Mouse (Mus musculus): ENCODE data around the gene C2cd4b. TPM values are rescaled to one million over a fixed set of nuclear protein-coding genes. Genes with fewer than 3 reads are reported as not detected.

Gene C2cd4b
- polyA plus RNA-seq, 1 experiment from 2014 or later = not detected

DNA sequence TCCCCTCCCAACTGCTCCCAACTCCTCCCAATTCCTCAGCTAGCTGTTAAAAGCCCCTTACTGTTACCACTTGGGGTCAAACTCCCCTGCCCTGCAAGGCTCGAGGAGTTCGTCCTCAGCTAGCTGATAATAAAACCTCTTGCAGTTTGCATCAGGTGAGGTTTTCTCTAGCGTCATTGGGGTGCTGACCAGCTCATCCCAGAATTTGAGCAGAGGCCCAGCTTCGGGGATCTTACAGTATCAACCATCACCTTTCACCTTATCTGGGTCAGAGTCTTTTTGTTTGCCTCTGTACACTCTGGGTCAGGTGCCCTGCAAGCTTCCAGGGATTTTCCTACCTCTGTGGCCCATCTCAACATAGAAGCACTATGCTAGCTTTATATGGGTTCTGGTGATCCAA, 4.1 kb downstream of the C2cd4b start:
- 89% methylated on average over 4 of the region's 4 CpGs for WGBS

DNA sequence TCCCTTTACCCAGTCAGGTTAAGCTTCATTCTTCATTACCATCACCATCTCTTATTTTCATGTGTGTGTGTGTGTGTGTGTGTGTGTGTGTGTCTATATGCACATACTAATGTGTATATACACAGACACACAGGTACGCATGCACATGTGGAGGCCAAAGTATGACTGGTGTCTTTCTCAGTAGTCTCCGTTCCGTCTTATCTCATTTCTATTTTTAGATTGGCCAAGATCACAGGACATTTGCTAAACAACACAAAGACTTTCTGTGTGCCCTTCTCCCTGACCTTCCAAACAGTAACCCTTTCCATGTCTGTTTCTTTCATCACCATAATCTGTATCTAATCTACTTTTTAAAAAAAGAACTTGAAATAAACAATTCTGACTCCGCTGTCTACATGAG, 7.2 kb downstream of the C2cd4b start:
- Histone ChIP-seq H3K4me3 (ENCODE audit: low read depth, low read length) (no peak overlapping the region), H3K27ac (replicated peaks; ENCODE audit: low read depth, low read length) (no peak overlapping the region), H3K36me3 (ENCODE audit: control insufficient read depth, insufficient read depth, low read length) (no peaks in the 10 kb centered on the region), H3K27me3 (ENCODE audit: control insufficient read depth, insufficient read depth, low read length) (no peaks in the 10 kb centered on the region), H3K4me1 (ENCODE audit: control insufficient read depth, insufficient read depth, low read length) (no peaks in the 10 kb centered on the region), H3K4me2 (ENCODE audit: low read depth, severe bottlenecking) (no peak overlapping the region), H3K9me3 (ENCODE audit: control insufficient read depth, low read length) (no peaks in the 10 kb centered on the region), H3K9ac (ENCODE audit: low read length) (no peak overlapping the region)
- WGBS = 89% methylated on average over 4 of the region's 4 CpGs
- no peak for ATAC-seq (ENCODE audit: insufficient number of reproducible peaks, low FRiP score, low TSS enrichment, low read depth)
- DNase-seq (ENCODE audit: low spot score) = no peak

More for the DNA sequence above, 4.1 kb downstream of the C2cd4b start:
- ATAC-seq (ENCODE audit: insufficient number of reproducible peaks, low FRiP score, low TSS enrichment, low read depth) (no peak), DNase-seq (ENCODE audit: low spot score) (no peak)
- Histone ChIP-seq H3K9ac (ENCODE audit: low read length) (no peak overlapping the region), H3K27me3 (ENCODE audit: control insufficient read depth, insufficient read depth, low read length) (peaks cover 17% of the 10 kb centered on the region), H3K4me3 (ENCODE audit: low read depth, low read length) (no peak overlapping the region), H3K36me3 (ENCODE audit: control insufficient read depth, insufficient read depth, low read length) (no peaks in the 10 kb centered on the region), H3K9me3 (ENCODE audit: control insufficient read depth, low read length) (no peaks in the 10 kb centered on the region), H3K27ac (replicated peaks; ENCODE audit: low read depth, low read length) (no peak overlapping the region), H3K4me2 (ENCODE audit: low read depth, severe bottlenecking) (no peak overlapping the region), H3K4me1 (ENCODE audit: control insufficient read depth, insufficient read depth, low read length) (no peaks in the 10 kb centered on the region; the same call in 1 of the 2 replicates)

DNA sequence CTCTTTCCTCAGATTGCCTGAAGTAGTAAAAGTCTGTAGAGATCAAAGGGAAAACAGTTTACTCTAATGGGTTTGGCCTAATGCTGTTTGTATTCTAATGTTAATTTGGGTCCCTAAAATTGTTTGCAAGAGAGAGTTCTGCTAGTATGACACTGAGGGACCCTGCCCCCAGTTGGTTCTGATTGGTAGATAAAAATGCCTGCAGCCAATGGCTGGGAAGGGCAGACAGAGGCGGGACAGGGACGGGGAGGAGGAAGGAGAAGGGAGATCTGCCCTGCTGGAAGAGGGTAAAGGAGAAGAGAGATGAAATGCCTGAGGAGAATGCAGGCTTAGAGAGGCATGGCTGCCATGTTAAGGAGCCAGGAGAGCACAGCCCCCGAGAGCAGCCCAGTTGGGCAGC, 7.7 kb downstream of the C2cd4b start:
- Histone ChIP-seq H3K27me3 (ENCODE audit: control insufficient read depth, insufficient read depth, low read length) (no peaks in the 10 kb centered on the region), H3K4me2 (ENCODE audit: low read depth, severe bottlenecking) (no peak overlapping the region), H3K36me3 (ENCODE audit: control insufficient read depth, insufficient read depth, low read length) (no peaks in the 10 kb centered on the region), H3K4me1 (ENCODE audit: control insufficient read depth, insufficient read depth, low read length) (no peaks in the 10 kb centered on the region), H3K9me3 (ENCODE audit: control insufficient read depth, low read length) (no peaks in the 10 kb centered on the region), H3K27ac (replicated peaks; ENCODE audit: low read depth, low read length) (no peak overlapping the region), H3K4me3 (ENCODE audit: low read depth, low read length) (no peak overlapping the region), H3K9ac (ENCODE audit: low read length) (no peak overlapping the region)
- 30% methylated on average over 3 of the region's 3 CpGs for WGBS
- no peak for ATAC-seq (ENCODE audit: insufficient number of reproducible peaks, low FRiP score, low TSS enrichment, low read depth)
- no peak for DNase-seq (ENCODE audit: low spot score)

DNA sequence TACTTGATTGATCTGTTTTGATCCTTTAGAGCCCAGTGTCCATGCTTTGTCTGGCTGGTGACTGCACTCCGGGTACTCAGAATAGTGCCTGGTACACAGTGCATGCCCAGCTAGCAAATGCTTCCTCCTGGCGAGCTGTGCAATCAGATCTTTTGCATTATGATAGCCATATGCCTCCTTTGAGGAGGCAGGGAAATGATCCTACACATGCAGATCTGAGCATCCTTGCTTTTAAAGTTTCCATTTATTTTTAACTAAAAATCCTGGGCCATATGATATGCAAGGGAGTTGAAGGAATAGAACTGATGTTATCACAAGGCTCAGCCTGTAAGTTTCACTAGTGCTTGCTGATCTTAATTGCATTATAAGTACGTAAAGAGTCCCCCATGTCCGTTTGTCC, 9.6 kb downstream of the C2cd4b start:
- Histone ChIP-seq H3K9me3 (ENCODE audit: control insufficient read depth, low read length) (no peaks in the 10 kb centered on the region), H3K9ac (ENCODE audit: low read length) (no peak overlapping the region), H3K36me3 (ENCODE audit: control insufficient read depth, insufficient read depth, low read length) (no peaks in the 10 kb centered on the region), H3K4me1 (ENCODE audit: control insufficient read depth, insufficient read depth, low read length) (no peaks in the 10 kb centered on the region), H3K4me2 (ENCODE audit: low read depth, severe bottlenecking) (no peak overlapping the region), H3K4me3 (ENCODE audit: low read depth, low read length) (no peak overlapping the region), H3K27ac (replicated peaks; ENCODE audit: low read depth, low read length) (no peak overlapping the region), H3K27me3 (ENCODE audit: control insufficient read depth, insufficient read depth, low read length) (no peaks in the 10 kb centered on the region)
- WGBS = 82% methylated on average over 4 of the region's 4 CpGs
- no peak for ATAC-seq (ENCODE audit: insufficient number of reproducible peaks, low FRiP score, low TSS enrichment, low read depth)
- DNase-seq (ENCODE audit: low spot score) = no peak

DNA sequence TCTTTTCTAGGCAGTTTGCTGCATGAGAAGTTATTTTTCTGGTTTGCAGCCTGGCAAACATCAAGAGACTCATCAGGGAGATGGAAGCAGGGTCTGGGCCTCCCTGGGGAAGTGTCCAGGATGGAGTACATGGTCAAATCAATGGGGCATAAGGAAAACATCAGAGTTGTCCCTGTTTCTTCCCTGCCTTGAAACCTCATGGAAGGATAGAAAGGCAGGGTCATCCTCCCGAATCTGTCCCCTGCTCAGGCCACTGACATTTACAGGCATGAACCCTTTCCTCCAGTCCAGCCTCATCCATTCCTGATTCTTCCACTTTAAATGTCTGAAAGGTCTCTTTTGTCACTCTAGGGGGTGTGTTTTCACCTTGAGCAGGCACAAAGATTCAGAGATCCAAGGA, 10.2 kb downstream of the C2cd4b start:
- H3K9ac ChIP-seq (ENCODE audit: low read length) = no peak overlapping the region
- H3K27ac ChIP-seq (replicated peaks; ENCODE audit: low read depth, low read length) = no peak overlapping the region
- 70% methylated on average over 1 of the region's 1 CpGs for WGBS
- no peaks in the 10 kb centered on the region for H3K4me1 ChIP-seq (ENCODE audit: control insufficient read depth, insufficient read depth, low read length)
- no peaks in the 10 kb centered on the region for H3K36me3 ChIP-seq (ENCODE audit: control insufficient read depth, insufficient read depth, low read length)
- no peaks in the 10 kb centered on the region for H3K27me3 ChIP-seq (ENCODE audit: control insufficient read depth, insufficient read depth, low read length)
- DNase-seq (ENCODE audit: low spot score) (no peak), ATAC-seq (ENCODE audit: insufficient number of reproducible peaks, low FRiP score, low TSS enrichment, low read depth) (no peak)
- H3K9me3 ChIP-seq (ENCODE audit: control insufficient read depth, low read length) = no peaks in the 10 kb centered on the region
- no peak overlapping the region for H3K4me3 ChIP-seq (ENCODE audit: low read depth, low read length)
- no peak overlapping the region for H3K4me2 ChIP-seq (ENCODE audit: low read depth, severe bottlenecking)

DNA sequence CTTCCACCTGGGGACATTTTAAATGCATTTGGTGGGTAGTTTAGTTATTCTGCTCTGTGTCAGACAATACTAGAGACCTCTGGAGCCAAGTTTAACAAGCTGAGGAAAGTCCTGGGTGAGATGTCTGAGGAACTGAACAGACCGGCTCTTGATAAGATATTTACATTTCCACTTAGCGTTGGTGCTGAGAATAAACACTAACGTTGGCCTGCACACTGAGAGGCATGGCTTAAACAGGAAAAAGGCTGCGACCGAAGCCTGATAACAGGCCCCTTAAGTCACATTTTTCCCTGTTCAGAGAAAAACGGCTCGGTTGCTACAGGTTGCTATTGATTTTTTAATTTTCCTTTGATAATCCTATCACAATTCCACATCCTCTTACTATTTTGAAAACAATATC, 12.1 kb downstream of the C2cd4b start:
- ATAC-seq (ENCODE audit: insufficient number of reproducible peaks, low FRiP score, low TSS enrichment, low read depth) = no peak
- DNase-seq (ENCODE audit: low spot score) = no peak
- no peak overlapping the region for H3K27ac ChIP-seq (replicated peaks; ENCODE audit: low read depth, low read length)

DNA sequence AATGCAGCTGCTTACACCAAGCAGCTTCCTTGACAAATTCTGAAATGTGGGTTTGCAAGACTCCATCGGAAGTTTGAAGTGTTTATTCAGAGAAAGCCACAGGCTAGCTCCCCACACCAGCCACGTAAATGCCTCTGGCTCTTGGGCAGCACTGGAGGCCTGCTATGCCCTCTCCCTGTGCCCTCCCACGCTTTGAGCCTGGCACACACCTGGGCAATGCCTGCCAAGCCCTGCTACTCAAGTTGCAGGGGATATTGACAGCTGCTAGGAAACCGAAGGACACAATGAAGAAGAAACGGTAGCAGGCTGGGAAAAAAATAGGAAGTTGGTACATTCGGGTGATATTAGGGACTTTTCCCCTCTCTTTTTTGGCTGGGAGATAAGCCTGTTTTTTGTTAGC, 15.0 kb downstream of the C2cd4b start:
- Histone ChIP-seq H3K36me3 (ENCODE audit: control insufficient read depth, insufficient read depth, low read length) (no peaks in the 10 kb centered on the region), H3K9me3 (ENCODE audit: control insufficient read depth, low read length) (no peaks in the 10 kb centered on the region), H3K9ac (ENCODE audit: low read length) (no peak overlapping the region), H3K4me3 (ENCODE audit: low read depth, low read length) (no peak overlapping the region), H3K4me2 (ENCODE audit: low read depth, severe bottlenecking) (no peak overlapping the region), H3K27me3 (ENCODE audit: control insufficient read depth, insufficient read depth, low read length) (no peaks in the 10 kb centered on the region), H3K4me1 (ENCODE audit: control insufficient read depth, insufficient read depth, low read length) (no peaks in the 10 kb centered on the region), H3K27ac (replicated peaks; ENCODE audit: low read depth, low read length) (no peak overlapping the region)
- 80% methylated on average over 6 of the region's 6 CpGs for whole genome bisulfite sequencing
- no peak for DNase-seq (ENCODE audit: low spot score)
- no peak for ATAC-seq (ENCODE audit: insufficient number of reproducible peaks, low FRiP score, low TSS enrichment, low read depth)

More for the DNA sequence above, 12.1 kb downstream of the C2cd4b start:
- Histone ChIP-seq H3K4me1 (ENCODE audit: control insufficient read depth, insufficient read depth, low read length) (no peaks in the 10 kb centered on the region), H3K27me3 (ENCODE audit: control insufficient read depth, insufficient read depth, low read length) (no peaks in the 10 kb centered on the region), H3K4me3 (ENCODE audit: low read depth, low read length) (no peak overlapping the region), H3K9me3 (ENCODE audit: control insufficient read depth, low read length) (no peaks in the 10 kb centered on the region), H3K9ac (ENCODE audit: low read length) (no peak overlapping the region), H3K4me2 (ENCODE audit: low read depth, severe bottlenecking) (no peak overlapping the region), H3K36me3 (ENCODE audit: control insufficient read depth, insufficient read depth, low read length) (no peaks in the 10 kb centered on the region)
- WGBS = 88% methylated on average over 7 of the region's 7 CpGs

DNA sequence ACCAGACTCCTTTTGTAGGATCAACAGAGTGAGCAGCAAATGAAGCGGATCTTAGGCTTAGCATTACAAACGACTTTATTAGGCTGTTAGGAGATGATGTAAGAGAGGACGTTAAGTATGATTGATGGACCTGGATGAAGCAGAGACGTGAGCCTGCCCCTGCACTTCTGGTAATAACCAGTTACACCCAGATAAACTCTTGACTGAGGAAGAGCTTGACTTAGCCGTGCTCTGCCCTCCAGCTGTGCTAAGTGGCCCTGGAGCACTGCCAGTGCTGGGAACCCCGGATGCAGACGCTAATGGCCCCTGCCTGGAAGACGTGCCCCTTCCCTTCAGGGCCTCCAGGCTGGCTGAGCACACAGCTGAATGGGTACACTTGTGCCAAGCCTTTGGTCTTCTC, 19.3 kb downstream of the C2cd4b start:
- DNase-seq (ENCODE audit: low spot score) (no peak), ATAC-seq (ENCODE audit: insufficient number of reproducible peaks, low FRiP score, low TSS enrichment, low read depth) (no peak)
- no peak overlapping the region for H3K27ac ChIP-seq (replicated peaks; ENCODE audit: low read depth, low read length)
- H3K36me3 ChIP-seq (ENCODE audit: control insufficient read depth, insufficient read depth, low read length) = no peaks in the 10 kb centered on the region
- H3K27me3 ChIP-seq (ENCODE audit: control insufficient read depth, insufficient read depth, low read length) = no peaks in the 10 kb centered on the region
- no peak overlapping the region for H3K4me3 ChIP-seq (ENCODE audit: low read depth, low read length)
- no peak overlapping the region for H3K9ac ChIP-seq (ENCODE audit: low read length)
- H3K4me1 ChIP-seq (ENCODE audit: control insufficient read depth, insufficient read depth, low read length) = no peaks in the 10 kb centered on the region
- H3K9me3 ChIP-seq (ENCODE audit: control insufficient read depth, low read length) = no peaks in the 10 kb centered on the region
- 20% methylated on average over 8 of the region's 8 CpGs for WGBS
- no peak overlapping the region for H3K4me2 ChIP-seq (ENCODE audit: low read depth, severe bottlenecking)

DNA sequence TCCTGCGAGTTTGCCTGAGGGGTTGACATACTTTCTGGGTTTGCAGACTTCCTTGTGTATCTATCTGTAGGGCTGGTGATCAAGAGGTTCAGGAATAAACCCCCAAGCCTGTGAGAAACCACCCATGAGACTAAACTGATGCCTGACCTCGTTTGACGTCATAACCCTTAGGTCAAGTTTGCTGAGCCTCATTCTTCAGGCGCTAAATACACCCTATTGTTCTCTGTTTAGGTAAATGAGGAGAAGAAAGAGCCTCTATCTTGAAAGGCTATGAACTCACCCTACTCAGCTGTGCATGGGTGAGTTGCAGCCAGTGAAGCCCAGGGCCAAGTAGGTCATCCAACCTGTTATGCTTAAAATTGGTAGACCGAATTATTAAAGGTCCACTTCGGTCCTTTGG, 23.5 kb downstream of the C2cd4b start:
- Histone ChIP-seq H3K27ac (replicated peaks; ENCODE audit: low read depth, low read length) (no peak overlapping the region), H3K4me2 (ENCODE audit: low read depth, severe bottlenecking) (no peak overlapping the region), H3K4me1 (ENCODE audit: control insufficient read depth, insufficient read depth, low read length) (no peaks in the 10 kb centered on the region), H3K9me3 (ENCODE audit: control insufficient read depth, low read length) (no peaks in the 10 kb centered on the region), H3K4me3 (ENCODE audit: low read depth, low read length) (no peak overlapping the region), H3K27me3 (ENCODE audit: control insufficient read depth, insufficient read depth, low read length) (no peaks in the 10 kb centered on the region), H3K9ac (ENCODE audit: low read length) (no peak overlapping the region), H3K36me3 (ENCODE audit: control insufficient read depth, insufficient read depth, low read length) (no peaks in the 10 kb centered on the region)
- ATAC-seq (ENCODE audit: insufficient number of reproducible peaks, low FRiP score, low TSS enrichment, low read depth) (no peak), DNase-seq (ENCODE audit: low spot score) (no peak)
- 78% methylated on average over 6 of the region's 6 CpGs for WGBS
